Mouse (Mus musculus): Measurements from ENCODE around the gene Csta1. TPM values are rescaled to one million over a fixed set of nuclear protein-coding genes. Genes with fewer than 3 reads are reported as not detected.
"Not testable (repeated sequence)": the region's sequence is repeated elsewhere in the genome, so short reads cannot be mapped to it uniquely, and the experiment has no call there.

The Csta1 gene
- polyA plus RNA-seq, 1 experiment from 2014 or later: not detected

GRCm38 (mm10) chr16:36111486-36111885, 19.6 kb downstream of the Csta1 start:
- H3K36me3 ChIP-seq (ENCODE audit: control insufficient read depth, insufficient read depth, low read length); H3K4me3 ChIP-seq (ENCODE audit: control insufficient read depth in 1 of 2, insufficient read depth in 1 of 2, low read depth in 1 of 2, low read length in 2 of 2); H3K4me1 ChIP-seq (ENCODE audit: control insufficient read depth in 2 of 2, insufficient read depth in 2 of 2, low read length in 2 of 2); H3K9ac ChIP-seq (ENCODE audit: low read length); H3K27me3 ChIP-seq (ENCODE audit: control insufficient read depth, insufficient read depth, low read length); ATAC-seq (ENCODE audit: insufficient number of reproducible peaks, insufficient read depth, low FRiP score, low read depth); H3K4me2 ChIP-seq (ENCODE audit: low read length); H3K9me3 ChIP-seq (ENCODE audit: control insufficient read depth, low read length); H3K27ac ChIP-seq (replicated peaks in 1 of 2; ENCODE audit: control insufficient read depth in 1 of 2, insufficient read depth in 1 of 2, low read depth in 2 of 2, low read length in 2 of 2): not testable (repeated sequence)

GRCm38 (mm10) chr16:36102211-36102610, 28.8 kb downstream of the Csta1 start:
- no peaks in the 10 kb centered on the region for H3K36me3 ChIP-seq (ENCODE audit: control insufficient read depth, insufficient read depth, low read length)
- no peak overlapping the region for H3K4me2 ChIP-seq (ENCODE audit: low read length)
- H3K9me3 ChIP-seq (ENCODE audit: control insufficient read depth, low read length): peaks cover 7% of the 10 kb centered on the region
- H3K27me3 ChIP-seq (ENCODE audit: control insufficient read depth, insufficient read depth, low read length): no peaks in the 10 kb centered on the region
- no peak overlapping the region for H3K9ac ChIP-seq (ENCODE audit: low read length)
- H3K27ac ChIP-seq (replicated peaks in 1 of 2; ENCODE audit: control insufficient read depth in 1 of 2, insufficient read depth in 1 of 2, low read depth in 2 of 2, low read length in 2 of 2): no peak overlapping the region
- 83% methylated on average over 1 of the region's 1 CpGs for WGBS
- H3K4me1 ChIP-seq (ENCODE audit: control insufficient read depth in 2 of 2, insufficient read depth in 2 of 2, low read length in 2 of 2): no peaks in the 10 kb centered on the region
- H3K4me3 ChIP-seq (ENCODE audit: control insufficient read depth in 1 of 2, insufficient read depth in 1 of 2, low read depth in 1 of 2, low read length in 2 of 2): no peak overlapping the region
- ATAC-seq (ENCODE audit: insufficient number of reproducible peaks, insufficient read depth, low FRiP score, low read depth): no peak

- H3K36me3 ChIP-seq (ENCODE audit: control insufficient read depth, insufficient read depth, low read length): no peaks in the 10 kb centered on the region
- no peak for ATAC-seq (ENCODE audit: insufficient number of reproducible peaks, insufficient read depth, low FRiP score, low read depth)
- WGBS: 89% methylated on average over 1 of the region's 1 CpGs
Measured at GRCm38 (mm10) chr16:36101526-36101925, 29.5 kb downstream of the Csta1 start.

GRCm38 (mm10) chr16:36097813-36098499, 33.1 kb downstream of the Csta1 start:
- not testable (repeated sequence) for H3K4me3 ChIP-seq (ENCODE audit: control insufficient read depth in 1 of 2, insufficient read depth in 1 of 2, low read depth in 1 of 2, low read length in 2 of 2); ATAC-seq (ENCODE audit: insufficient number of reproducible peaks, insufficient read depth, low FRiP score, low read depth); H3K9me3 ChIP-seq (ENCODE audit: control insufficient read depth, low read length); H3K9ac ChIP-seq (ENCODE audit: low read length); H3K27me3 ChIP-seq (ENCODE audit: control insufficient read depth, insufficient read depth, low read length); H3K36me3 ChIP-seq (ENCODE audit: control insufficient read depth, insufficient read depth, low read length); H3K27ac ChIP-seq (replicated peaks in 1 of 2; ENCODE audit: control insufficient read depth in 1 of 2, insufficient read depth in 1 of 2, low read depth in 2 of 2, low read length in 2 of 2); H3K4me2 ChIP-seq (ENCODE audit: low read length); H3K4me1 ChIP-seq (ENCODE audit: control insufficient read depth in 2 of 2, insufficient read depth in 2 of 2, low read length in 2 of 2)
- 83% methylated on average over 12 of the region's 12 CpGs for WGBS

More at GRCm38 (mm10) chr16:36101526-36101925, 29.5 kb downstream of the Csta1 start:
- Histone ChIP-seq H3K4me3 (ENCODE audit: control insufficient read depth in 1 of 2, insufficient read depth in 1 of 2, low read depth in 1 of 2, low read length in 2 of 2) (no peak overlapping the region), H3K27me3 (ENCODE audit: control insufficient read depth, insufficient read depth, low read length) (no peaks in the 10 kb centered on the region), H3K4me1 (ENCODE audit: control insufficient read depth in 2 of 2, insufficient read depth in 2 of 2, low read length in 2 of 2) (no peaks in the 10 kb centered on the region), H3K9ac (ENCODE audit: low read length) (no peak overlapping the region), H3K27ac (replicated peaks in 1 of 2; ENCODE audit: control insufficient read depth in 1 of 2, insufficient read depth in 1 of 2, low read depth in 2 of 2, low read length in 2 of 2) (no peak overlapping the region), H3K9me3 (ENCODE audit: control insufficient read depth, low read length) (peaks cover 7% of the 10 kb centered on the region), H3K4me2 (ENCODE audit: low read length) (no peak overlapping the region)

- H3K4me3 ChIP-seq (ENCODE audit: control insufficient read depth in 1 of 2, insufficient read depth in 1 of 2, low read depth in 1 of 2, low read length in 2 of 2): no peak overlapping the region
- H3K36me3 ChIP-seq (ENCODE audit: control insufficient read depth, insufficient read depth, low read length): peaks cover 34% of the 10 kb centered on the region
- no peaks in the 10 kb centered on the region for H3K27me3 ChIP-seq (ENCODE audit: control insufficient read depth, insufficient read depth, low read length)
- ATAC-seq (ENCODE audit: insufficient number of reproducible peaks, insufficient read depth, low FRiP score, low read depth): no peak
- no peaks in the 10 kb centered on the region for H3K4me1 ChIP-seq (ENCODE audit: control insufficient read depth in 2 of 2, insufficient read depth in 2 of 2, low read length in 2 of 2)
- H3K4me2 ChIP-seq (ENCODE audit: low read length): no peak overlapping the region
- no peak overlapping the region for H3K27ac ChIP-seq (replicated peaks in 1 of 2; ENCODE audit: control insufficient read depth in 1 of 2, insufficient read depth in 1 of 2, low read depth in 2 of 2, low read length in 2 of 2)
- no peak overlapping the region for H3K9ac ChIP-seq (ENCODE audit: low read length)
- WGBS: 87% methylated on average over 3 of the region's 3 CpGs
- no peaks in the 10 kb centered on the region for H3K9me3 ChIP-seq (ENCODE audit: control insufficient read depth, low read length)
Measured at GRCm38 (mm10) chr16:36094079-36094478, 37.0 kb downstream of the Csta1 start.

GRCm38 (mm10) chr16:36090785-36091509, 40.1 kb downstream of the Csta1 start:
- Histone ChIP-seq H3K9me3 (ENCODE audit: control insufficient read depth, low read length) (no peaks in the 10 kb centered on the region), H3K9ac (ENCODE audit: low read length) (no peak overlapping the region), H3K27ac (replicated peaks in 1 of 2; ENCODE audit: control insufficient read depth in 1 of 2, insufficient read depth in 1 of 2, low read depth in 2 of 2, low read length in 2 of 2) (no peak overlapping the region), H3K36me3 (ENCODE audit: control insufficient read depth, insufficient read depth, low read length) (peaks cover 61% of the 10 kb centered on the region), H3K4me1 (ENCODE audit: control insufficient read depth in 2 of 2, insufficient read depth in 2 of 2, low read length in 2 of 2) (no peaks in the 10 kb centered on the region), H3K4me2 (ENCODE audit: low read length) (no peak overlapping the region), H3K27me3 (ENCODE audit: control insufficient read depth, insufficient read depth, low read length) (no peaks in the 10 kb centered on the region), H3K4me3 (ENCODE audit: control insufficient read depth in 1 of 2, insufficient read depth in 1 of 2, low read depth in 1 of 2, low read length in 2 of 2) (no peak overlapping the region)
- ATAC-seq (ENCODE audit: insufficient number of reproducible peaks, insufficient read depth, low FRiP score, low read depth): no peak
- WGBS: 94% methylated on average over 11 of the region's 11 CpGs

GRCm38 (mm10) chr16:36089850-36090616, 41.0 kb downstream of the Csta1 start:
- no peak for ATAC-seq (ENCODE audit: insufficient number of reproducible peaks, insufficient read depth, low FRiP score, low read depth)
- Histone ChIP-seq H3K4me3 (ENCODE audit: control insufficient read depth in 1 of 2, insufficient read depth in 1 of 2, low read depth in 1 of 2, low read length in 2 of 2) (no peak overlapping the region), H3K4me1 (ENCODE audit: control insufficient read depth in 2 of 2, insufficient read depth in 2 of 2, low read length in 2 of 2) (no peaks in the 10 kb centered on the region), H3K27ac (replicated peaks in 1 of 2; ENCODE audit: control insufficient read depth in 1 of 2, insufficient read depth in 1 of 2, low read depth in 2 of 2, low read length in 2 of 2) (no peak overlapping the region), H3K4me2 (ENCODE audit: low read length) (no peak overlapping the region), H3K36me3 (ENCODE audit: control insufficient read depth, insufficient read depth, low read length) (peaks cover 70% of the 10 kb centered on the region), H3K27me3 (ENCODE audit: control insufficient read depth, insufficient read depth, low read length) (no peaks in the 10 kb centered on the region), H3K9ac (ENCODE audit: low read length) (no peak overlapping the region), H3K9me3 (ENCODE audit: control insufficient read depth, low read length) (no peaks in the 10 kb centered on the region)
- WGBS: 88% methylated on average over 8 of the region's 8 CpGs
